ENCODE assay signal across 37 mouse cellular contexts in the genomic region with DNA sequence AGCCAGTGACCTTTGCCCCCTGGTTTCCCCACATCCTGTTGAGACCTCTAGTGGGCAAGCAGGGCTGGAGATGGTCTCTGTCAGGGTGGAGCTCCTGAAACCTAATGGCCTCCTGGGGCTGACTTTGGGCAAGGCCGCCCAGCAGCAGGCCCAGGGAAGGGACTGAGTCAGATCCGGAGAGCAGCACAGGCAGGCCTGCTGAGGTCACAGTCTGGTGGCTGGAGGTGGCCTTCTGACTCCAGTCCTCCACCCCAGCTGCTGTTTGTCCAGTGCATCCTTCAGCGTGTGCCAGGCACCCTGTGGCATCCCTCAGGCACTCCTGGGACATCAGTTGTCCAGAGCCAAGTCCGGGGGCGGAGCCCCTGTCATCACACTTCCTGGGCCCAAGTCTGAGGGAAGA. TPM values are rescaled to one million over a fixed set of nuclear protein-coding genes. Genes with fewer than 3 reads are reported as not detected.
DNase-seq lines count a peak whose midpoint lies in the region; TF ChIP-seq lines count a peak whose summit lies in the region.
"Had no signal": no experiment of that assay in that cellular context is flagged by ENCODE, and none has a peak within 500 bp of the region (broad histone marks: within the 10 kb centered on the region; RNA-seq: fewer than 3 reads in every experiment).

No protein-coding gene starts in this region.

- H3K27me3 ChIP-seq in myocyte (ENCODE audit: control insufficient read depth, insufficient read depth, insufficient read length) = no peaks in the 10 kb centered on the region
- H3K27me3 ChIP-seq in forebrain, embryonic 10.5 days (ENCODE audit: poor library complexity, severe bottlenecking) = no peaks in the 10 kb centered on the region; the same call in 1 of the 2 replicates
- H3K27me3 ChIP-seq: embryonic facial prominence, embryonic 15.5 days; forebrain, embryonic 15.5 days; midbrain, embryonic 13.5 days; neural tube, embryonic 15.5 days had no signal

- no peaks in the 10 kb centered on the region for H3K36me3 ChIP-seq in myocyte (ENCODE audit: control insufficient read depth, insufficient read depth)
- H3K36me3 ChIP-seq in forebrain, embryonic 10.5 days (replicated peaks) = no peaks in the 10 kb centered on the region
- H3K36me3 ChIP-seq: embryonic facial prominence, embryonic 10.5 days; embryonic facial prominence, embryonic 15.5 days; forebrain, embryonic 15.5 days; liver, embryonic 13.5 days; midbrain, embryonic 13.5 days; neural tube, embryonic 15.5 days had no signal

- no peaks in the 10 kb centered on the region for H3K79me2 ChIP-seq in myocyte (ENCODE audit: control insufficient read depth, insufficient read depth)

- peak; percentile 18 for TF ChIP-seq POLR2A in myocyte (IDR thresholded peaks at IDR 0.05; ENCODE audit: insufficient read length, low read depth)

- 84% methylated on average over 5 of the region's 5 CpGs for WGBS in forebrain, embryonic 10.5 days

- H3ac ChIP-seq in myocyte (ENCODE audit: control insufficient read depth, insufficient read length) = no peak overlapping the region

- H3K9me3 ChIP-seq in forebrain, embryonic 10.5 days = no peaks in the 10 kb centered on the region
- H3K9me3 ChIP-seq: embryonic facial prominence, embryonic 10.5 days; embryonic facial prominence, embryonic 15.5 days; forebrain, embryonic 15.5 days; liver, embryonic 13.5 days; midbrain, embryonic 13.5 days; neural tube, embryonic 15.5 days had no signal

- DNase-seq in adrenal gland, adult 2 months = peak; percentile 62
- no peak for DNase-seq in adrenal gland, postnatal 4 days (ENCODE audit: low spot score in 2 of 2)
- DNase-seq in 416B (ENCODE audit: low read depth) (peak; percentile 56), adipocyte (ENCODE audit: low spot score) (no peak)
- DNase-seq in adrenal gland, postnatal 10 days = peak; percentile 14
- DNase-seq in forebrain, embryonic 10.5 days (ENCODE audit: extremely low spot score, low spot score) = no peak
- no peak for DNase-seq in c-Kit-positive CD71-positive TER-119-positive erythroid progenitor cells, embryonic 14.5 days (ENCODE audit: low spot score)
- DNase-seq: cerebellum, adult 18-20 months; cerebellum, postnatal 10 days; gastrocnemius, postnatal 25 days; heart, adult 18-20 months; heart, postnatal 4 days; kidney, adult 11 months; kidney, postnatal 4 days; left cerebral cortex, postnatal 4 days; liver, embryonic 13.5 days; lung, adult 2 months; lung, postnatal 10 days; spleen, adult 18-20 months; thymus, adult 18-20 months; thymus, postnatal 25 days had no signal

- peaks cover 14% of the 10 kb centered on the region; the same call in 1 of the 2 replicates for H3K4me1 ChIP-seq in forebrain, embryonic 10.5 days
- H3K4me1 ChIP-seq: embryonic facial prominence, embryonic 15.5 days; forebrain, embryonic 15.5 days; midbrain, embryonic 13.5 days; neural tube, embryonic 15.5 days had no signal

- H3K4me3 ChIP-seq in myocyte = no peak overlapping the region
- H3K4me3 ChIP-seq in forebrain, embryonic 10.5 days = no peak overlapping the region
- H3K4me3 ChIP-seq: embryonic facial prominence, embryonic 10.5 days; embryonic facial prominence, embryonic 15.5 days; forebrain, embryonic 15.5 days; liver, embryonic 13.5 days; midbrain, embryonic 13.5 days; neural tube, embryonic 15.5 days had no signal

- H3K4me2 ChIP-seq in myocyte (ENCODE audit: low read depth) = peak overlapping the region; percentile 54
- H3K4me2 ChIP-seq: embryonic facial prominence, embryonic 15.5 days; forebrain, embryonic 15.5 days; heart, embryonic 11.5 days; hindbrain, embryonic 14.5 days; liver, embryonic 13.5 days; midbrain, embryonic 13.5 days; neural tube, embryonic 15.5 days had no signal

- H3K27ac ChIP-seq in forebrain, embryonic 10.5 days = no peak overlapping the region
- H3K27ac ChIP-seq: embryonic facial prominence, embryonic 15.5 days; forebrain, embryonic 15.5 days; hindbrain, embryonic 14.5 days; kidney, postnatal 0 days; liver, embryonic 13.5 days; macrophage; midbrain, embryonic 13.5 days; neural tube, embryonic 15.5 days; stomach, postnatal 0 days had no signal

TF ChIP-seq in myocyte, 11 proteins besides CTCF, POLR2A, EP300 and RAD21:
- TF ChIP-seq MYOD1 (IDR thresholded peaks at IDR 0.05; ENCODE audit: control insufficient read depth in 1 of 3, insufficient read length in 2 of 3, low read depth in 2 of 3) (peak in 2 of 3 experiments; percentile 69 to 93), TCF3 (IDR thresholded peaks at IDR 0.05; ENCODE audit: insufficient read length, low read depth) (peak; percentile 51), TCF12 (IDR thresholded peaks at IDR 0.05; ENCODE audit: insufficient read depth, poor library complexity, severe bottlenecking) (peak; percentile 33), MYOG (IDR thresholded peaks at IDR 0.05; ENCODE audit: control insufficient read depth in 1 of 3, insufficient read depth in 1 of 3, insufficient read length in 2 of 3, low read depth in 2 of 3) (peak; percentile 15 to 91 (median 59)), USF1 (IDR thresholded peaks at IDR 0.05; ENCODE audit: low read depth) (no peak)

RNA-seq across cellular contexts. Expression of gene Dlx4, which starts 19.8 kb away (rescaled TPM):
- total RNA-seq in adrenal gland, adult 2 months (2021) = under 1 TPM in 1 of 2 experiments, not detected in 1; 0.21 TPM
- polyA plus RNA-seq in adrenal gland, adult 2 months (2012; rRNA removed) = 0.17 and 0.25 TPM in 2 replicates
- total RNA-seq in adrenal gland, postnatal 4 days (2021) = under 1 TPM; 0.31 to 0.53 TPM
- total RNA-seq in adrenal gland, postnatal 10 days (2021) = under 1 TPM in 1 of 2 experiments, not detected in 1; 0.18 TPM
- 0.49 TPM for polyA plus RNA-seq in myocyte (2012; fragmentation: generic; extraction: Trizol)
- 0.21 and 0.26 TPM in 2 replicates for polyA plus RNA-seq in forebrain, embryonic 10.5 days (2016; fragmentation: Nextera tagmentation; extraction: Ambion mirVana)
- total RNA-seq: common myeloid progenitor, adult 5-6 weeks; gastrocnemius, adult 18-20 months; gastrocnemius, postnatal 25 days; heart, postnatal 4 days; layer of hippocampus, postnatal 25 days; megakaryocyte-erythroid progenitor cell, adult 5-6 weeks had no signal
- polyA plus RNA-seq: forebrain, embryonic 15.5 days; frontal cortex, adult 2 months; heart, embryonic 11.5 days; hindbrain, embryonic 14.5 days; kidney, postnatal 0 days; macrophage; midbrain, embryonic 13.5 days; neural tube, embryonic 15.5 days had no signal

RNA-seq across cellular contexts. Expression of gene Dlx3, which starts 45.9 kb away (rescaled TPM):
- under 1 TPM in 1 of 2 experiments, not detected in 1; 0.10 TPM for total RNA-seq in adrenal gland, adult 2 months (2021)
- 0.03 and 0.07 TPM in 2 replicates for polyA plus RNA-seq in adrenal gland, adult 2 months (2012; rRNA removed)
- total RNA-seq in adrenal gland, postnatal 4 days (2021) = under 1 TPM in 1 of 2 experiments, not detected in 1; 0.17 TPM
- total RNA-seq in adrenal gland, postnatal 10 days (2021) = under 1 TPM in 1 of 2 experiments, not detected in 1; 0.60 TPM
- polyA plus RNA-seq in myocyte (2012; fragmentation: generic; extraction: Trizol) = 6.3 TPM
- 3.5 and 3.6 TPM in 2 replicates for polyA plus RNA-seq in forebrain, embryonic 10.5 days (2016; fragmentation: Nextera tagmentation; extraction: Ambion mirVana)
- total RNA-seq: common myeloid progenitor, adult 5-6 weeks; gastrocnemius, adult 18-20 months; gastrocnemius, postnatal 25 days; heart, adult 18-20 months; heart, postnatal 4 days; layer of hippocampus, postnatal 25 days; left cerebral cortex, postnatal 4 days; megakaryocyte-erythroid progenitor cell, adult 5-6 weeks had no signal
- polyA plus RNA-seq: forebrain, embryonic 15.5 days; frontal cortex, adult 2 months; macrophage had no signal

Comparison
In these comparisons a context has a peak if more than half of its experiments do, and no peak if none do; other contexts are left out.
1. DNase-seq: peak in adrenal gland, adult 2 months (single experiment), 416B (single experiment) and adrenal gland, postnatal 10 days (single experiment); none in adrenal gland, postnatal 4 days (0 of 2), adipocyte (single experiment), forebrain, embryonic 10.5 days (single experiment) and c-Kit-positive CD71-positive TER-119-positive erythroid progenitor cells, embryonic 14.5 days (single experiment).